Comparison of ENCODE assay signal across 8 mouse cellular contexts in genomic region chr11:40775315-40776269, GRCm38 (mm10). TPM values are rescaled to one million over a fixed set of nuclear protein-coding genes. Genes with fewer than 3 reads are reported as not detected.
DNase-seq lines count a peak whose midpoint lies in the region; ATAC-seq lines count a peak whose summit lies in the region.

No protein-coding gene starts in this region.

- no peak overlapping the region for H3K4me3 ChIP-seq in hindbrain, embryonic 16.5 days (ENCODE audit: low read length)
- no peak overlapping the region for H3K4me3 ChIP-seq in hindbrain, embryonic 13.5 days

- peak overlapping the region; percentile 14; the same call in 1 of the 2 replicates for H3K4me2 ChIP-seq in hindbrain, embryonic 16.5 days (ENCODE audit: low read length)
- no peak overlapping the region for H3K4me2 ChIP-seq in hindbrain, embryonic 13.5 days

- WGBS in hindbrain, embryonic 16.5 days: 50% methylated on average over 12 of the region's 12 CpGs
- 54% methylated on average over 12 of the region's 12 CpGs for WGBS in hindbrain, embryonic 13.5 days

- DNase-seq in MEL-GATA-1-ER (ENCODE audit: extremely low read depth, low read depth): peak; percentile 41
- peak; percentile 78 for DNase-seq in embryo, embryonic 10 days (ENCODE audit: low spot score)
- peak; percentile 36 for DNase-seq in kidney, postnatal 14 days
- no peak for DNase-seq in right cerebral cortex, adult 2 months (ENCODE audit: low spot score in 2 of 2)
- no peak for DNase-seq in layer of hippocampus, adult 9-11 months
- no peak for DNase-seq in left cerebral cortex, adult 11 months (ENCODE audit: low spot score)

- no peak overlapping the region for H3K9ac ChIP-seq in hindbrain, embryonic 16.5 days (ENCODE audit: low read depth, low read length)
- H3K9ac ChIP-seq in hindbrain, embryonic 13.5 days: no peak overlapping the region

- no peak overlapping the region for H3K27ac ChIP-seq in hindbrain, embryonic 16.5 days (ENCODE audit: low read depth, low read length)
- H3K27ac ChIP-seq in hindbrain, embryonic 13.5 days: no peak overlapping the region

- 0 out of 2 replicates have a peak, but pooled peaks have one; percentile 30 for ATAC-seq in hindbrain, embryonic 16.5 days
- ATAC-seq in hindbrain, embryonic 13.5 days (ENCODE audit: low FRiP score): no peak

- no peaks in the 10 kb centered on the region for H3K9me3 ChIP-seq in hindbrain, embryonic 16.5 days (ENCODE audit: control insufficient read depth, low read length)
- no peaks in the 10 kb centered on the region for H3K9me3 ChIP-seq in hindbrain, embryonic 13.5 days

- H3K36me3 ChIP-seq in hindbrain, embryonic 16.5 days (ENCODE audit: control insufficient read depth, insufficient read depth, low read length): no peaks in the 10 kb centered on the region
- H3K36me3 ChIP-seq in hindbrain, embryonic 13.5 days: no peaks in the 10 kb centered on the region

- H3K4me1 ChIP-seq in hindbrain, embryonic 16.5 days (ENCODE audit: control insufficient read depth, insufficient read depth, low read depth, low read length): no peaks in the 10 kb centered on the region
- no peaks in the 10 kb centered on the region for H3K4me1 ChIP-seq in hindbrain, embryonic 13.5 days (replicated peaks)

- H3K27me3 ChIP-seq in hindbrain, embryonic 16.5 days (replicated peaks; ENCODE audit: control insufficient read depth, insufficient read depth, low read length): no peaks in the 10 kb centered on the region
- H3K27me3 ChIP-seq in hindbrain, embryonic 13.5 days: no peaks in the 10 kb centered on the region

RNA-seq across cellular contexts. Expression of gene Ccng1, which starts 20.5 kb away (rescaled TPM):
- polyA plus RNA-seq in hindbrain, embryonic 16.5 days (2015; fragmentation: Nextera tagmentation; extraction: Ambion mirVana): 44.4 TPM in 2 replicates
- polyA plus RNA-seq in hindbrain, embryonic 13.5 days (2015; fragmentation: Nextera tagmentation; extraction: Ambion mirVana): 36.7 and 38.7 TPM in 2 replicates

RNA-seq across cellular contexts. Expression of gene Nudcd2, which starts 42.1 kb away (rescaled TPM):
- 57.7 and 61.1 TPM in 2 replicates for polyA plus RNA-seq in hindbrain, embryonic 16.5 days (2015; fragmentation: Nextera tagmentation; extraction: Ambion mirVana)
- polyA plus RNA-seq in hindbrain, embryonic 13.5 days (2015; fragmentation: Nextera tagmentation; extraction: Ambion mirVana): 74.8 and 79.1 TPM in 2 replicates

RNA-seq across cellular contexts. Expression of gene Hmmr, which starts 42.4 kb away (rescaled TPM):
- polyA plus RNA-seq in hindbrain, embryonic 16.5 days (2015; fragmentation: Nextera tagmentation; extraction: Ambion mirVana): 7.0 and 8.1 TPM in 2 replicates
- 10.0 and 11.2 TPM in 2 replicates for polyA plus RNA-seq in hindbrain, embryonic 13.5 days (2015; fragmentation: Nextera tagmentation; extraction: Ambion mirVana)

Comparison
In these comparisons a context has a peak if more than half of its experiments do, and no peak if none do; other contexts are left out.
1. DNase-seq: peak in MEL-GATA-1-ER (single experiment), embryo, embryonic 10 days (single experiment) and kidney, postnatal 14 days (single experiment); none in right cerebral cortex, adult 2 months (0 of 2), layer of hippocampus, adult 9-11 months (single experiment) and left cerebral cortex, adult 11 months (single experiment).